Mouse (Mus musculus) liver, postnatal 0 days (tissue): ENCODE measurements around the gene Cul5.

Experiments used
- CTCF ChIP-seq: sonication (generic); IDR thresholded peaks from 2 replicates; pipeline ENCODE4 v1.5.1; 2016; ENCODE audit warnings: antibody characterized with exemption, low read depth
- EP300 ChIP-seq: IDR thresholded peaks from 2 replicates; pipeline ENCODE4 v1.6.1; 2016; ENCODE audit warnings: antibody characterized with exemption, low read depth, mild to moderate bottlenecking

GRCm38 (mm10) chr9:53575721-53576120 lies 94.1 kb downstream of the Cul5 start:
- TF ChIP-seq CTCF (no peak), EP300 (no peak)
